Mouse (Mus musculus) hindbrain, embryonic 12.5 days (tissue): ENCODE data around the gene Lrrc3b. TPM values are rescaled to one million over a fixed set of nuclear protein-coding genes. Genes with fewer than 3 reads are reported as not detected.

Source experiments
- ATAC-seq: fragments of 200-750 bp; cut with Nextera tagmentation; 2 replicates; pipeline ENCODE4 v1.8.0; 2017; ENCODE audit warnings: moderate TSS enrichment; ENCODE audit not compliant: low FRiP score
- H3K27ac ChIP-seq: fragments of 300-500 bp; sonication (generic); 2 replicates; pipeline ENCODE4 v1.5.1; 2016; ENCODE audit warnings: mild to moderate bottlenecking
- H3K27me3 ChIP-seq: fragments of 300-500 bp; sonication (generic); 2 replicates; pipeline ENCODE4 v1.6.1; 2016; ENCODE audit warnings: mild to moderate bottlenecking
- H3K36me3 ChIP-seq: fragments of 300-500 bp; sonication (generic); 2 replicates; pipeline ENCODE4 v1.6.1; 2016; ENCODE audit warnings: mild to moderate bottlenecking
- H3K4me1 ChIP-seq: fragments of 300-500 bp; sonication (generic); 2 replicates; pipeline ENCODE4 v1.6.1; 2016
- H3K4me2 ChIP-seq: fragments of 300-500 bp; sonication (generic); replicated peaks from 2 replicates; pipeline ENCODE4 v1.6.1; 2016; ENCODE audit warnings: mild to moderate bottlenecking
- H3K4me3 ChIP-seq: fragments of 300-500 bp; sonication (generic); 2 replicates; pipeline ENCODE4 v1.5.1; 2016; ENCODE audit warnings: mild to moderate bottlenecking
- H3K9ac ChIP-seq: fragments of 300-500 bp; sonication (generic); 2 replicates; pipeline ENCODE4 v1.6.1; 2016; ENCODE audit warnings: mild to moderate bottlenecking, moderate library complexity
- H3K9me3 ChIP-seq: fragments of 300-500 bp; sonication (generic); replicated peaks from 2 replicates; pipeline ENCODE4 v1.6.1; 2016; ENCODE audit warnings: mild to moderate bottlenecking
- WGBS: fragments of 180-500 bp; shearing (Covaris S2); methylation state at CpG from one replicate; pipeline ENCODE4 v1.1.7; 2016; 5-methylcytosine and 5-hydroxymethylcytosine counted together
- polyA plus RNA-seq: library from polyadenylated mRNA; unstranded; fragments of >200 nt; fragmentation: Nextera tagmentation; extraction: Ambion mirVana; gene quantifications from 2 replicates; pipeline ENCODE4 v1.2.1, GENCODE M21; 2016

The Lrrc3b gene
- polyA plus RNA-seq, 1 experiment from 2014 or later = 1.4 TPM

DNA sequence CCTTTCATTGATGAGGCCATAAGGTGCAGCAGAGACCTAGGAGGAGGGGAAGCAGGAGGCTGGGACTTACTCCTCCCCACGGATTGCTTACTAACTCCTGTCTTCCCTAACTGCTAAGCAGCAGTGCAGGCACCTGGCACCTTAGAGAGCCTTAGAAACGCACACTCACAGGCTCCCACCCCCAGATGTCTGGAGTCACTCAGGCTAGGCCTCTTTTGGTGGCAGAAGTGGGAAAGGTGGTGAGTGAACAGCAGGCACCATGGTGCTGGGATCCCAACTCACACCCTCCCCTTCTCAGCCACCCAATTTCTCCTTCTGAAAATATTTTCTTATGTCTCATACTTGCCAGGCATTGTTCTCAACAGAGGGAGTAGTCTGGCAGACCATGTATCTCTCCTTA is 55.7 kb downstream of the Lrrc3b start:
- WGBS = 64% methylated on average over 2 of the region's 2 CpGs
- no peaks in the 10 kb centered on the region for H3K4me1 ChIP-seq
- no peaks in the 10 kb centered on the region for H3K36me3 ChIP-seq
- H3K4me2 ChIP-seq = no peak overlapping the region
- no peak for ATAC-seq
- no peak overlapping the region for H3K4me3 ChIP-seq
- no peaks in the 10 kb centered on the region for H3K9me3 ChIP-seq
- H3K9ac ChIP-seq = no peak overlapping the region
- no peaks in the 10 kb centered on the region for H3K27me3 ChIP-seq
- no peak overlapping the region for H3K27ac ChIP-seq

- ATAC-seq = no peak
- H3K27me3 ChIP-seq = no peaks in the 10 kb centered on the region
- H3K27ac ChIP-seq = no peak overlapping the region
- no peaks in the 10 kb centered on the region for H3K9me3 ChIP-seq
- no peaks in the 10 kb centered on the region for H3K4me1 ChIP-seq
- WGBS = 86% methylated on average over 2 of the region's 2 CpGs
- no peak overlapping the region for H3K4me3 ChIP-seq
- H3K36me3 ChIP-seq = no peaks in the 10 kb centered on the region
- H3K4me2 ChIP-seq = no peak overlapping the region
- H3K9ac ChIP-seq = no peak overlapping the region
Observed at GRCm38 (mm10) chr14:15377368-15377767, 61.4 kb downstream of the Lrrc3b start.

DNA sequence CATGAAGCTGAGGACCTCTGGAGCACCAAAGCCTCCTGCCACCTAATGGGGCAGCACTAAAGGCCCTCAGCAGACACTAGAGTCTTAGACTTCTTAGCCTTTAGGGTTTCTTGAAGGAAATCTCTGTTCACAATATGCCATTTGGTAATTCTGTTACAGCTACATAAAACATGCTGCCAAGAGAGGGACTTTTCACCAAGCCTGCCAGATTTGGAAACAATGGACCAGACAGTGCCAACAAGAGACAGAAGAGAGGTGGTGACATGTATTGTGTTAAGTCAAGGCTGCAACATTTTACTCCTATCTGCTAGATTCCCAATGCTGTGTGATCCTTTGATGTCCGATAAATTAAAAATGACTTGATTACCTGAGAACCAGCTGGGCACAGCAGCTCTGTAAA is 62.0 kb downstream of the Lrrc3b start:
- no peak for ATAC-seq

DNA sequence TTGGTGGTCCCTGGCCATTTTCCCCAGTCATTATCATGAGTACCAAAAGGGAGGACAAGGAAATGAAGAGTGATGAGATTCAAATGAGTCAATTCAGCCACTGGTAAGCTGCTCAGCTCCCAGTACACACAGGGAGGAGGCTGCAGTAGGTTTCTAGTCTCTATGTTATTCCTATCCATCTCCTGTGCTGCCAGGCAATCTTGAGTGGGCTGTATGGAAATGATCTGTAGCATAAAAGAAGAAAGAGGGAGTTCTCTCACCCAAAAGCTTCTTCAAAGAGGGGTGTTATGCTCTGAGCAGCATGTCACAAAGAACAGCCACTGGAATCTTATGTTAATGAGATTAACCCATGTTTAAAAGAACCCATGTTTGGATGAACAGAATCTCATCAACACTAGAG is 64.5 kb downstream of the Lrrc3b start:
- Histone ChIP-seq H3K4me2 (no peak overlapping the region), H3K27ac (no peak overlapping the region), H3K27me3 (no peaks in the 10 kb centered on the region), H3K9me3 (no peaks in the 10 kb centered on the region), H3K36me3 (no peaks in the 10 kb centered on the region), H3K9ac (no peak overlapping the region), H3K4me3 (no peak overlapping the region), H3K4me1 (no peaks in the 10 kb centered on the region)
- ATAC-seq = no peak

More for the DNA sequence above, 62.0 kb downstream of the Lrrc3b start:
- H3K4me1 ChIP-seq = no peaks in the 10 kb centered on the region
- no peak overlapping the region for H3K4me2 ChIP-seq
- 94% methylated on average over 1 of the region's 1 CpGs for WGBS
- H3K9ac ChIP-seq = no peak overlapping the region
- no peaks in the 10 kb centered on the region for H3K27me3 ChIP-seq
- H3K27ac ChIP-seq = no peak overlapping the region
- no peak overlapping the region for H3K4me3 ChIP-seq
- H3K9me3 ChIP-seq = no peaks in the 10 kb centered on the region
- H3K36me3 ChIP-seq = no peaks in the 10 kb centered on the region

- Histone ChIP-seq H3K9me3 (no peaks in the 10 kb centered on the region), H3K27ac (no peak overlapping the region), H3K27me3 (no peaks in the 10 kb centered on the region), H3K9ac (no peak overlapping the region), H3K36me3 (no peaks in the 10 kb centered on the region), H3K4me1 (no peaks in the 10 kb centered on the region), H3K4me3 (no peak overlapping the region), H3K4me2 (no peak overlapping the region)
- ATAC-seq = no peak
- 71% methylated on average over 1 of the region's 1 CpGs for WGBS
Observed at GRCm38 (mm10) chr14:15372985-15373384, 65.8 kb downstream of the Lrrc3b start.

GRCm38 (mm10) chr14:15365045-15365444 is 73.7 kb downstream of the Lrrc3b start:
- Histone ChIP-seq H3K36me3 (no peaks in the 10 kb centered on the region), H3K9me3 (no peaks in the 10 kb centered on the region), H3K4me3 (no peak overlapping the region), H3K27me3 (no peaks in the 10 kb centered on the region), H3K4me1 (no peaks in the 10 kb centered on the region), H3K4me2 (no peak overlapping the region), H3K9ac (no peak overlapping the region), H3K27ac (no peak overlapping the region)
- ATAC-seq = no peak
- WGBS = 91% methylated on average over 6 of the region's 6 CpGs

DNA sequence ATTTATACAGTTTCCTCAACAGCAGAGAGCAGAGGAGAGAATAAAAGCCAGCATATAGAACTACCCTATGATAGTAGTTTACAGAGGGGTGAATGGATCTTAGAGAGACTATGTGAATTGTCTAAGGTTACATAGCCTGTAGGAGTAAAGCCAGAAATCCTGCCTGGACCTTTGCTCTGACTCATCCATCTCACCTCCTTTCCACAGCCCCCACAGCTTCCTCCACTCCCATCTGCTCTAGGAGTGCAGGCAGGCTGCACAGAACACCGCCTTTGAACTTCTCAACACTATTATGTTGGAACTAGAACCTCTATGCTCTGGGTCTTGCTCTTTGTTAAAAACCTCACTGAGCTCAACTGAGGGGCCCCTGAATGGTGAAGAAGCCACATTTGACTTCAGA is 78.9 kb downstream of the Lrrc3b start:
- no peak overlapping the region for H3K27ac ChIP-seq
- H3K9me3 ChIP-seq = no peaks in the 10 kb centered on the region
- WGBS = 96% methylated on average over 1 of the region's 1 CpGs
- H3K4me3 ChIP-seq = no peak overlapping the region
- H3K36me3 ChIP-seq = no peaks in the 10 kb centered on the region
- no peak for ATAC-seq
- no peak overlapping the region for H3K9ac ChIP-seq
- no peak overlapping the region for H3K4me2 ChIP-seq
- H3K4me1 ChIP-seq = no peaks in the 10 kb centered on the region
- H3K27me3 ChIP-seq = no peaks in the 10 kb centered on the region

GRCm38 (mm10) chr14:15359134-15359533 is 79.7 kb downstream of the Lrrc3b start:
- no peak overlapping the region for H3K27ac ChIP-seq
- H3K9me3 ChIP-seq = no peaks in the 10 kb centered on the region
- H3K27me3 ChIP-seq = no peaks in the 10 kb centered on the region
- WGBS = 71% methylated on average over 3 of the region's 3 CpGs
- H3K4me2 ChIP-seq = no peak overlapping the region
- H3K4me3 ChIP-seq = no peak overlapping the region
- H3K9ac ChIP-seq = no peak overlapping the region
- H3K36me3 ChIP-seq = no peaks in the 10 kb centered on the region
- ATAC-seq = no peak
- H3K4me1 ChIP-seq = no peaks in the 10 kb centered on the region

DNA sequence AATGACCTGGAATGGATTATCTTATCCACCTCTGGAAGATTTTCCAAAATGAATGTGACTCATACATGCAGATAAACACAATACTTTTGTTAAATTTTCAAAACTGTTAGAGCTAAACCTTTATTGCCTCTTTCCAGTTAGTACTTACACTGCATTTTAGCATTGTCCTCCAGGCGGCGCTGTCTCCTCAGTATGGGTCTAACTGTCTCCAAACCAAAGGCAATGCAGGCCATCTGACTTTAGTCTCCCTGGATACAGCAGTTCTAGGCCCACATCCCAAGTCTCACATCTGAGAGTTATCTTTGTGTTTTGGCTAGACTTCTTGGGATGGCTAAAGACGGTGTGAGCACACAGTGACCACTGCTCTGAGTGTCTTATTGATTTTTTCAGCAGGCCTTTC is 83.3 kb downstream of the Lrrc3b start:
- H3K27ac ChIP-seq = no peak overlapping the region
- H3K4me1 ChIP-seq = no peaks in the 10 kb centered on the region
- 19% methylated on average over 3 of the region's 3 CpGs for WGBS
- H3K4me3 ChIP-seq = no peak overlapping the region
- H3K9me3 ChIP-seq = no peaks in the 10 kb centered on the region
- H3K27me3 ChIP-seq = no peaks in the 10 kb centered on the region
- ATAC-seq = no peak
- H3K36me3 ChIP-seq = no peaks in the 10 kb centered on the region
- H3K4me2 ChIP-seq = no peak overlapping the region
- H3K9ac ChIP-seq = no peak overlapping the region

DNA sequence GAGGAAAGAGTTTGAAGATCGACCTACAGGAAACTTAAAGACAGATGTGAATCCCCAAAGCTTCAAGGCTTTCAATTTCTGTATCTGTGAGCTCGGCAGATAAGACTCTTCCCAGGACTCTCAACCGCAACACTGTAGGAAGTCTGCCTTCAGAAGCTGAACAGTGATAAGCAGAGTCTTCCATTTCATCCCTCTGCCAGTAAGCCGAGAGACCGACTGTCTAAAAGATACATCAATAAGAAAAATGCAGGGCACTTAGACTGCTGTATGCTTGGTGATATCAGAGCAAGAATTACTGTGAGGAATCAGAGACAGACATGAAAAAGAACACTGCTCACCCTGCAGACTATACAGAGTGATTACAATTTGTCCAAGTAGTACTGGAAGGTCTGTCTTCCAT is 84.5 kb downstream of the Lrrc3b start:
- H3K9ac ChIP-seq = no peak overlapping the region
- no peaks in the 10 kb centered on the region for H3K36me3 ChIP-seq
- H3K27me3 ChIP-seq = no peaks in the 10 kb centered on the region
- no peak overlapping the region for H3K27ac ChIP-seq
- no peak overlapping the region for H3K4me2 ChIP-seq
- 79% methylated on average over 5 of the region's 5 CpGs for WGBS
- H3K4me1 ChIP-seq = no peaks in the 10 kb centered on the region
- no peak for ATAC-seq
- H3K4me3 ChIP-seq = no peak overlapping the region
- H3K9me3 ChIP-seq = no peaks in the 10 kb centered on the region

GRCm38 (mm10) chr14:15333130-15333529 is 105.7 kb downstream of the Lrrc3b start:
- no peaks in the 10 kb centered on the region for H3K27me3 ChIP-seq
- no peak for ATAC-seq
- no peak overlapping the region for H3K4me3 ChIP-seq
- WGBS = 73% methylated on average over 2 of the region's 2 CpGs
- no peaks in the 10 kb centered on the region for H3K4me1 ChIP-seq
- H3K4me2 ChIP-seq = no peak overlapping the region
- H3K36me3 ChIP-seq = no peaks in the 10 kb centered on the region
- H3K27ac ChIP-seq = no peak overlapping the region
- H3K9ac ChIP-seq = no peak overlapping the region
- no peaks in the 10 kb centered on the region for H3K9me3 ChIP-seq

- no peak overlapping the region for H3K4me3 ChIP-seq
- no peaks in the 10 kb centered on the region for H3K27me3 ChIP-seq
- H3K36me3 ChIP-seq = no peaks in the 10 kb centered on the region
- H3K4me1 ChIP-seq = no peaks in the 10 kb centered on the region
- H3K4me2 ChIP-seq = no peak overlapping the region
- no peak for ATAC-seq
- no peak overlapping the region for H3K27ac ChIP-seq
- 43% methylated on average over 1 of the region's 1 CpGs for WGBS
- no peaks in the 10 kb centered on the region for H3K9me3 ChIP-seq
- H3K9ac ChIP-seq = no peak overlapping the region
Observed at GRCm38 (mm10) chr14:15331370-15331769, 107.4 kb downstream of the Lrrc3b start.

GRCm38 (mm10) chr14:15330155-15330554 is 108.6 kb downstream of the Lrrc3b start:
- H3K4me3 ChIP-seq = no peak overlapping the region
- no peak for ATAC-seq
- no peaks in the 10 kb centered on the region for H3K9me3 ChIP-seq
- WGBS = 75% methylated on average over 1 of the region's 1 CpGs
- H3K27me3 ChIP-seq = no peaks in the 10 kb centered on the region
- no peak overlapping the region for H3K9ac ChIP-seq
- no peak overlapping the region for H3K27ac ChIP-seq
- H3K36me3 ChIP-seq = no peaks in the 10 kb centered on the region
- H3K4me2 ChIP-seq = no peak overlapping the region
- H3K4me1 ChIP-seq = no peaks in the 10 kb centered on the region

- Histone ChIP-seq H3K4me2 (no peak overlapping the region), H3K9ac (no peak overlapping the region), H3K36me3 (no peaks in the 10 kb centered on the region), H3K4me3 (no peak overlapping the region), H3K27me3 (no peaks in the 10 kb centered on the region), H3K9me3 (no peaks in the 10 kb centered on the region), H3K4me1 (no peaks in the 10 kb centered on the region), H3K27ac (no peak overlapping the region)
- no peak for ATAC-seq
- 90% methylated on average over 1 of the region's 1 CpGs for WGBS
Observed at GRCm38 (mm10) chr14:15325872-15326271, 112.9 kb downstream of the Lrrc3b start.
